Mouse (Mus musculus): Measurements from ENCODE around the gene 1700034J05Rik. TPM values are rescaled to one million over a fixed set of nuclear protein-coding genes. Genes with fewer than 3 reads are reported as not detected.
A peak's percentile ranks its signal among the peaks of the same experiment; 100 is the strongest.

1700034J05Rik gene
- polyA plus RNA-seq, 1 experiment = not detected

DNA sequence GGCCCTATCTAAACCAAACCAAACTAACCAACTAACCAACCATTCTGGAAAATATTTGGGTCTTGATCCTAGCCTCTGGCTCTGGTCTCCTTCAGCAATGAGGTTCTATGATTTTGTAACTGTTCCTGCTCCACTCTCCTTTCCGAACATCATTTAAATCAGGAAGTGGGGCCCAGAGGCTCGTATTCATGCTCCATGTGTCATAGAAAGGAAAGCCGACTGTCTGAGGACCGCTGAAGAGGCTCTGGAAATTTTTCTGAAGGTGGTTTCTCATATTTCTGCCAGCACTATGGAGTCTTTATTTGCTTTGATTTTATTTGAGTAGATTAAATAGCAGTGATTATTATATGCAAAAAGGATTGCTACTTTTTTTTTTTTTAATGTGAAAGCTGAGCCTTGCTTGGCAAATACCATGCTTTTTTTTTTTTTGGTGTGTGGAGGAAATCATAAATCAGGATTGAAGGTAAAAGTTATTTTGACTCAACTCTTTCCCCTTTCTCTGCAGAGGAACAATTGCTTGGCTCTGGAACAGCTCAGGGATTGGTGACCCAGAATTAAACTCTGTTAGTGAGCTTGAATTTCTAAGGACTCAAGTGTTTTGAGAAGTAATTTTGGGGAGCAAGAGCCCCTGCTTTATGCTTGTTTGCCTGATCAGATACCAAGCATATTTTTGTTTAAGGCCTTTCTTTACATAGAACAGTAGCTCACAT lies 40.6 kb downstream of the 1700034J05Rik start:
- no peak overlapping the region for H3K4me3 ChIP-seq (ENCODE audit: insufficient read depth, low read length)
- no peak overlapping the region for H3K27ac ChIP-seq (ENCODE audit: insufficient read depth, low read length)
- no peak for TF ChIP-seq POLR2A (IDR thresholded peaks at IDR 0.05; ENCODE audit: extremely low read depth, insufficient read depth, low read length)
- TF ChIP-seq CTCF (IDR thresholded peaks at IDR 0.05; ENCODE audit: extremely low read depth, insufficient read depth, low read length) = no peak
- H3K4me1 ChIP-seq (ENCODE audit: control insufficient read depth, insufficient read depth, low read length) = peaks cover 13% of the 10 kb centered on the region

DNA sequence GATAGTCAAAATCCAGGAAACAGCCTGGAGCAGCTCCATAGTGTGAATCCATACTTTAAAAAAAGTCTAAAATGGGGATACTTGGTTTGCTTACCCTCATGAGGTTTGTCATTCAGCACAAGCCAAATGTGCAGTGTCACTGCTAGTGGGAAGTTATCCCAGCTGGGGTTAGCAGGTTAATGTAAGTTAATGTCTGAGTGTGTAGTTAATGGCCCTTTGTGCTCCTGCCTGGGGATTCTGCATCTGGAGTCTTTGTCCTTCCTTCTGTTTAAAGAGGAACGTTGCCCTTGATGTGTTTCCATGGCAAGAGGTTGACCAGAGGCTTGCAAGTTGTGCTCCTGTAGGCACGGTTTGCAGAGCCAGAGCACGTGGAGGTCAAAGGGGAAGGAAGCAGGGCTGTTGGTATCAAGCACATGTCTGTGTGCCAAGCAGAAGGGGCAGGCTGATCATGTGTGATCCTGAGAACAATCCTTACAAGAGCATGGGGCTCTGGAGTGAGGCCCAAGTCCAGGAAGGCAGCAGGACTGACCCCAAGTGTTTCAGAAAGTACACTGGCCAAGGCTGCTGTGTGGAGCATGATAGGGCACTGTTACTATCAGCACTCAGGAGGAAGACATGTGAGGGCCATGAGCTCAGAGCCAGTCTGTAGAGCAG lies 41.3 kb downstream of the 1700034J05Rik start:
- no peak for TF ChIP-seq CTCF (IDR thresholded peaks at IDR 0.05; ENCODE audit: extremely low read depth, insufficient read depth, low read length)
- TF ChIP-seq POLR2A (IDR thresholded peaks at IDR 0.05; ENCODE audit: extremely low read depth, insufficient read depth, low read length) = no peak
- H3K4me1 ChIP-seq (ENCODE audit: control insufficient read depth, insufficient read depth, low read length) = peaks cover 13% of the 10 kb centered on the region
- H3K27ac ChIP-seq (ENCODE audit: insufficient read depth, low read length) = no peak overlapping the region
- H3K4me3 ChIP-seq (ENCODE audit: insufficient read depth, low read length) = no peak overlapping the region

DNA sequence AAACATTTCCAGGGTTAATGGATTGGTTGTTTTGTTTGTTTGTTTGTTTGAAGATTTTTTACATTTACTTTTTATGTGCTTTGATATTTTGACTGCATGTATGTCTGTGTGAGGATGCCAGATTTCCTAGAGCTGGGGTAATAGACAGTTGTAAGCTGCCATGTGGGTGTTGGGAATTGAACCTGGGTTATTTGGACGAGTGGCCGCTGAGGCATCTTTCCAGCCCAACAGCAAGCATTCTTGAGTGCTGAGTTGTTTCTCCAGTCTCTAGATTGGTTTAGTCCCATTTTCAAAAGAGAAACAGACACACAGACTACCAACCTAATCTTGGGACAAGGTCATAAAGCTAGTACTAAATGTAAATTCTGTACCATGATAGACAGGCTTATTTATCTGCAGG lies 43.4 kb downstream of the 1700034J05Rik start:
- Histone ChIP-seq H3K27ac (ENCODE audit: insufficient read depth, low read length) (no peak overlapping the region), H3K4me3 (ENCODE audit: insufficient read depth, low read length) (no peak overlapping the region), H3K4me1 (ENCODE audit: control insufficient read depth, insufficient read depth, low read length) (peaks cover 13% of the 10 kb centered on the region)
- no peak for TF ChIP-seq CTCF (IDR thresholded peaks at IDR 0.05; ENCODE audit: extremely low read depth, insufficient read depth, low read length)
- no peak for TF ChIP-seq POLR2A (IDR thresholded peaks at IDR 0.05; ENCODE audit: extremely low read depth, insufficient read depth, low read length)

DNA sequence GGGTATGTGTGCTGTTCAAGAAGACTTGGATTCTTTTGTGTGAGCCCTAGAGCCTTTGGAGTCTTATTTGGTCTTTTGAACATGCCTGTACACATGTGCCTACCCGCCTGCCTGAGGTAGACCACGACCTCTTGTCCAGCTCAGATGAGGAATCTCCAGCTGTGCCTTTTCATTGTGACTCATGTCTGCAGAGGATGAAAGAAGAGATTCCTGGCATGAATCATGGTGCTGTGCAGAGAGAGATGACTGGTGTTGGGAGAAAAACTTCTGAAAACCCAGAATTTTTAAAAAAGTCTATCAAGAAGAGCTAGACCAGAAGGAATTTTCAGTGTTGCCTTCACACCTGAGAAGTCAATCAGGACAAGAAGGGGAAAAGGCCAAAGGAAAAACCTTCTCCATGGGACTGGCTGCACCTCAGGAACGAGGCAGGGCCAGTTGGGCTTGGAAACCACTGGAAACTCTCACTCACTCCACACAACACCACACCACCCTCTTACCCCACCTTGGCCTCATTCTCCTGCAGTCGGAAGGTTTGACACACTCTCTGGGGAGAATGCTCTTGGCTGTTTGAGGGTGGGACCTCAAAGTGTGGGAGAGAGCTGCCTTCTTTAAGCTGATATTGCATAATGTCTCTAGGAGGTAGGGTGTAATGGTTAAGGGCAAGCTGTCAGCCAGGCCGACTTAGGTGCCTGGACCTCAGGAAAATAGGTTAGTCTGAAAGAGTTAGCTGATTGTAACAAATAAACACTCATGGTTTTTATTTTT lies 44.3 kb downstream of the 1700034J05Rik start:
- TF ChIP-seq CTCF (IDR thresholded peaks at IDR 0.05; ENCODE audit: extremely low read depth, insufficient read depth, low read length) = no peak
- no peak for TF ChIP-seq POLR2A (IDR thresholded peaks at IDR 0.05; ENCODE audit: extremely low read depth, insufficient read depth, low read length)
- H3K4me1 ChIP-seq (ENCODE audit: control insufficient read depth, insufficient read depth, low read length) = peaks cover 13% of the 10 kb centered on the region
- H3K4me3 ChIP-seq (ENCODE audit: insufficient read depth, low read length) = no peak overlapping the region
- peak overlapping the region; percentile 1 for H3K27ac ChIP-seq (ENCODE audit: insufficient read depth, low read length)

DNA sequence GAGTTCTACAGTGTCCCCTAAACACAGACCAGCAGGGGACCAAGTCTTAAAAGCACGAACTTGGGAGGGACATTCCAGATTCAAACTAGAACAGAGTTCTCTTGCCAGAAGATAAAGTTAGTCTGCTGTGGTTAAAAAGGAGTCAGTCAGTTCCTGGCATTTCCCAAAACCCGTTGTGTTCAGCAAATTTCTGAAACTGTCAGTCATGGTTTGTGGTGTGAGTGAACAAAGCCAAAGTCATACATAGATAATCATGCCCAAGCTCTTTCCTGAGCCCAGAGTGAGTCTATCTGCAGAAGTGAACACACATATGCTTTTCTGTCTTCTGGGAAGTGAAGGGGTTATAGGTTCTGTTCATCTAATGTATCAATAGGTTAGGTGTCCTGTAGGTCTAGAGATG lies 45.4 kb downstream of the 1700034J05Rik start:
- Histone ChIP-seq H3K27ac (ENCODE audit: insufficient read depth, low read length) (no peak overlapping the region), H3K4me1 (ENCODE audit: control insufficient read depth, insufficient read depth, low read length) (peaks cover 13% of the 10 kb centered on the region), H3K4me3 (ENCODE audit: insufficient read depth, low read length) (no peak overlapping the region)
- TF ChIP-seq CTCF (IDR thresholded peaks at IDR 0.05; ENCODE audit: extremely low read depth, insufficient read depth, low read length) (no peak), POLR2A (IDR thresholded peaks at IDR 0.05; ENCODE audit: extremely low read depth, insufficient read depth, low read length) (no peak)

DNA sequence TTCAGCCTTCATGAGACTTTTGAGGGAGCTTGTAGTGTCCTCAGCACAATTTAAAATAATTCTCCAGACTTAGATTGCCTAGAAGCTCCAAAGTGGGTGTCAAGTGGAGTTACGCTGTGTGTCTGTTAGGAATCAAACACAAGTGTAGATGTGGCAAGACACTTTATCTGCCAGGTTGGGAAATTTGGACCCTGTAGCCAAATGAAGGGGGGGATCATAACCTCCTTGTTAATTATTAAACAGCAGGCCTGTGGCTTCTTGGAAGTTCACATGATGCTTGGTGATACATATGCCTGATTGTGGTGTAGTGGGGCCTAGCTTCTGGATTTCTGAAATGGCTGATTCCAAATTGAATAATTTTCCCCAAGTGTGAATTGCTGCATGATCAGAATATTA lies 46.4 kb downstream of the 1700034J05Rik start:
- TF ChIP-seq POLR2A (IDR thresholded peaks at IDR 0.05; ENCODE audit: extremely low read depth, insufficient read depth, low read length) = no peak
- TF ChIP-seq CTCF (IDR thresholded peaks at IDR 0.05; ENCODE audit: extremely low read depth, insufficient read depth, low read length) = no peak
- Histone ChIP-seq H3K4me1 (ENCODE audit: control insufficient read depth, insufficient read depth, low read length) (peaks cover 8% of the 10 kb centered on the region), H3K4me3 (ENCODE audit: insufficient read depth, low read length) (no peak overlapping the region), H3K27ac (ENCODE audit: insufficient read depth, low read length) (no peak overlapping the region)

DNA sequence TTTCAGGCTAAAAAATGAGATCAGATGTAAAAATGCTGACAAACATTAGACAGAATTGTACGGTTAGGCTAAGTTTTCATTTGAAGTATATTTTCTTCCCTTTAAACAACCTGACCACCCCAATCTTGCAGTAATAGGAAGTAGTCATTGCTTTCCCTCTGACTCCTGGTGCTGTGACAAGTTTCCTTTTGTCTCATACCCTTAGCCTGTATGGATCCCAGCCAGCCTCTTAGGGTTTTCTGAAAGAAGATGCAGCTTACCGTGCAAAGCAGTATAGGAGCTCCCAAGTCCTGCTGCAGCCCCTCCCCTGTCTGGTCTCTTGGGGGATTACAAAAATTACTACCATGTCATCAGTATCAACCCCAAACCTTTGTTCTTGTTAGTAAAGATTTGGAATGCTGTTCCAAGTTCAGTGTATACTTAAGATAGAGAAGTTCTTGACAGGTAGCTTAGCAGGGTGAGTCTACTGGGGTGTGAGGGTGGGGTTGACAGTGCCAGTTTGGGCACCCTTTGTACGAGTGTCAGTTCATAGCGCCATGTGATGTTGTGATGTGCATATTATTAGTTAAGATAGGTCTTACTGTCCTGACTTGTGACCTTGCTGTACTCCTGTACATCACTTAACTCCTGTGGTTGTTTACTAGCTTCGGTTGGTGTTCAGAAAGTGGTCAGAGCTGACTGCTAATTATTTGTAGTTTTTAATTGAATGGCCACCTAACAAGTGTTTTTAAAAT lies 47.0 kb downstream of the 1700034J05Rik start:
- Histone ChIP-seq H3K4me1 (ENCODE audit: control insufficient read depth, insufficient read depth, low read length) (peaks cover 8% of the 10 kb centered on the region), H3K27ac (ENCODE audit: insufficient read depth, low read length) (no peak overlapping the region), H3K4me3 (ENCODE audit: insufficient read depth, low read length) (no peak overlapping the region)
- no peak for TF ChIP-seq CTCF (IDR thresholded peaks at IDR 0.05; ENCODE audit: extremely low read depth, insufficient read depth, low read length)
- no peak for TF ChIP-seq POLR2A (IDR thresholded peaks at IDR 0.05; ENCODE audit: extremely low read depth, insufficient read depth, low read length)

DNA sequence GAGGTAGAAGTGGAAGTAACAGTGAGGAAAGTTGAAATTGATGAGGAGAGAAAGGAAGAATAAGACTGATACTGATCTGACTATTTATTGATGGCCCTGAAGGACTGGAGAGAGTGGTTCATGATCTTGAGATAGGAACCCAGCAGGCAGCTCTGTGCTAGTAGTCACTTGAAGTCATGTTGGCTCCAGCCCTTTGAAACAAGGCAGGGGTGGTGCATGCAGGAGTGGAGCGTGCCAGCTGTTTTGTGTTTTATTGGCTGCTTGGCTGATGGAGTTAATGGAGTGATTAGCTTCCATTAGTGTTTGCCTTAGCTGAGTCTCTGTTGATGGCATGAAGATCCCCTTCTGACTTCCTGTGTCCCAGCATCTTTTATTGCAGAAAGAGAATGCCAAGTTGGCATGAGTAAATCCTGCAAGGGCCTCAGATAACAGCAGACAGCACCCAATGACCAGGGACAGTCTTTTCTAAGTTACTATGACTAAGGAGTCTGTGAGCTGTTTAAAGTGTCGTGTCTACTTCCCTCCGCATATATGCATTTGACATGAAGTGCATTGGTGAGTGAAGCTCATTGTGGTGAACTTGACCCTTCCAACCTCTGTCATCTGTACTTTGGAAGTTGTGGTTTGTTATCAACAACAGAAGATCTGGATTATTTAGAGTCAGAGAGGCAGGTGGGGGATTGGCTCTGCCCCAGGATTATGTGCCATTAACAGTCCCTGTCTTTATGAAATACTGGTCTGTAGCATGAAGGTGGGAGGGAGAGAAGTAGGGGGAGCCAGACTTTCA lies 48.0 kb downstream of the 1700034J05Rik start:
- Histone ChIP-seq H3K4me1 (ENCODE audit: control insufficient read depth, insufficient read depth, low read length) (peaks cover 6% of the 10 kb centered on the region), H3K27ac (ENCODE audit: insufficient read depth, low read length) (no peak overlapping the region), H3K4me3 (ENCODE audit: insufficient read depth, low read length) (no peak overlapping the region)
- TF ChIP-seq POLR2A (IDR thresholded peaks at IDR 0.05; ENCODE audit: extremely low read depth, insufficient read depth, low read length) = no peak
- TF ChIP-seq CTCF (IDR thresholded peaks at IDR 0.05; ENCODE audit: extremely low read depth, insufficient read depth, low read length) = no peak
